Mouse (Mus musculus) limb, embryonic 14.5 days (tissue): ENCODE measurements around the gene Agl. TPM values are rescaled to one million over a fixed set of nuclear protein-coding genes. Genes with fewer than 3 reads are reported as not detected.

Source experiments
- ATAC-seq: fragments of 200-750 bp; cut with Nextera tagmentation; 2 replicates; pipeline ENCODE4 v1.8.0; 2017; ENCODE audit warnings: low read depth, moderate number of reproducible peaks, moderate TSS enrichment; ENCODE audit not compliant: low FRiP score
- DNase-seq: peaks from one replicate; pipeline ENCODE4 v3.0.0-alpha.2; 2015; ENCODE audit warnings: low spot score
- H3K27ac ChIP-seq: fragments of 300-500 bp; sonication (generic); replicated peaks from 2 replicates; pipeline ENCODE4 v1.5.1; 2014; ENCODE audit warnings: low read depth, mild to moderate bottlenecking, low read length, moderate library complexity, mixed read lengths
- H3K27me3 ChIP-seq: fragments of 300-500 bp; sonication (generic); 2 replicates; pipeline ENCODE4 v1.6.1; 2014; ENCODE audit warnings: low read length, mixed read lengths; ENCODE audit not compliant: control insufficient read depth, insufficient read depth
- H3K36me3 ChIP-seq: fragments of 300-500 bp; sonication (generic); 2 replicates; pipeline ENCODE4 v1.6.1; 2014; ENCODE audit warnings: mild to moderate bottlenecking, low read length, moderate library complexity, mixed read lengths; ENCODE audit not compliant: control insufficient read depth, insufficient read depth
- H3K4me1 ChIP-seq: fragments of 300-500 bp; sonication (generic); 2 replicates; pipeline ENCODE4 v1.6.1; 2014; ENCODE audit warnings: antibody characterized with exemption, low read length, mixed read lengths; ENCODE audit not compliant: control insufficient read depth, insufficient read depth
- H3K4me2 ChIP-seq: fragments of 300-500 bp; sonication (generic); replicated peaks from 2 replicates; pipeline ENCODE4 v1.6.1; 2014; ENCODE audit warnings: low read depth, mild to moderate bottlenecking, low read length, moderate library complexity; ENCODE audit not compliant: severe bottlenecking
- H3K4me3 ChIP-seq: fragments of 300-500 bp; sonication (generic); replicated peaks from 2 replicates; pipeline ENCODE4 v1.5.1; 2014; ENCODE audit warnings: low read length
- H3K9ac ChIP-seq: fragments of 300-500 bp; sonication (generic); 2 replicates; pipeline ENCODE4 v1.6.1; 2014; ENCODE audit warnings: mild to moderate bottlenecking, low read depth, low read length, moderate library complexity; ENCODE audit not compliant: severe bottlenecking
- H3K9me3 ChIP-seq: fragments of 300-500 bp; sonication (generic); 2 replicates; pipeline ENCODE4 v1.6.1; 2016; ENCODE audit warnings: low read length; ENCODE audit not compliant: control insufficient read depth
- POLR2A ChIP-seq: fragments of 200-500 bp; IDR thresholded peaks from 2 replicates; pipeline ENCODE4 v1.8.0; 2012; ENCODE audit warnings: inconsistent platforms, mild to moderate bottlenecking, moderate library complexity, borderline replicate concordance; ENCODE audit not compliant: insufficient read depth, insufficient read length; ENCODE audit errors: extremely low read depth
- WGBS: fragments of 180-500 bp; shearing (Covaris S2); extraction: QIAGEN DNeasy Blood & Tissue Kit; methylation state at CpG from one replicate; pipeline ENCODE4 v1.1.7; 2014; 5-methylcytosine and 5-hydroxymethylcytosine counted together
- polyA plus RNA-seq, 2 experiments: library from polyadenylated mRNA; depleted of rRNA in 1 of 2; stranded (reverse) in 1 of 2; unstranded in 1 of 2; fragments of >200 nt; fragmentation: Nextera tagmentation in 1 of 2; extraction: Ambion mirVana in 1 of 2; gene quantifications; 2 replicates each; pipeline versions ENCODE4 v1.2.1 to v1.2.3; 2012 to 2014

The Agl gene
- polyA plus RNA-seq, 2 experiments, result 18.0 to 26.9 TPM

GRCm38 (mm10) chr3:116729483-116730174, 78.3 kb downstream of the Agl start:
- H3K4me3 ChIP-seq, result no peak overlapping the region
- no peaks in the 10 kb centered on the region for H3K4me1 ChIP-seq
- H3K4me2 ChIP-seq, result no peak overlapping the region
- ATAC-seq (no peak), DNase-seq (no peak)
- no peaks in the 10 kb centered on the region for H3K36me3 ChIP-seq
- no peak overlapping the region for H3K9ac ChIP-seq
- H3K27ac ChIP-seq, result no peak overlapping the region
- H3K9me3 ChIP-seq, result no peaks in the 10 kb centered on the region
- H3K27me3 ChIP-seq, result no peaks in the 10 kb centered on the region
- WGBS, result 74% methylated on average over 2 of the region's 2 CpGs
- no peak for TF ChIP-seq POLR2A

GRCm38 (mm10) chr3:116726807-116727206, 81.2 kb downstream of the Agl start:
- TF ChIP-seq POLR2A, result no peak
- Histone ChIP-seq H3K9ac (no peak overlapping the region), H3K36me3 (no peaks in the 10 kb centered on the region), H3K9me3 (no peaks in the 10 kb centered on the region), H3K4me2 (no peak overlapping the region), H3K4me1 (no peaks in the 10 kb centered on the region), H3K27ac (no peak overlapping the region), H3K4me3 (no peak overlapping the region), H3K27me3 (no peaks in the 10 kb centered on the region)
- WGBS, result 55% methylated on average over 9 of the region's 9 CpGs
- ATAC-seq (no peak), DNase-seq (no peak)

DNA sequence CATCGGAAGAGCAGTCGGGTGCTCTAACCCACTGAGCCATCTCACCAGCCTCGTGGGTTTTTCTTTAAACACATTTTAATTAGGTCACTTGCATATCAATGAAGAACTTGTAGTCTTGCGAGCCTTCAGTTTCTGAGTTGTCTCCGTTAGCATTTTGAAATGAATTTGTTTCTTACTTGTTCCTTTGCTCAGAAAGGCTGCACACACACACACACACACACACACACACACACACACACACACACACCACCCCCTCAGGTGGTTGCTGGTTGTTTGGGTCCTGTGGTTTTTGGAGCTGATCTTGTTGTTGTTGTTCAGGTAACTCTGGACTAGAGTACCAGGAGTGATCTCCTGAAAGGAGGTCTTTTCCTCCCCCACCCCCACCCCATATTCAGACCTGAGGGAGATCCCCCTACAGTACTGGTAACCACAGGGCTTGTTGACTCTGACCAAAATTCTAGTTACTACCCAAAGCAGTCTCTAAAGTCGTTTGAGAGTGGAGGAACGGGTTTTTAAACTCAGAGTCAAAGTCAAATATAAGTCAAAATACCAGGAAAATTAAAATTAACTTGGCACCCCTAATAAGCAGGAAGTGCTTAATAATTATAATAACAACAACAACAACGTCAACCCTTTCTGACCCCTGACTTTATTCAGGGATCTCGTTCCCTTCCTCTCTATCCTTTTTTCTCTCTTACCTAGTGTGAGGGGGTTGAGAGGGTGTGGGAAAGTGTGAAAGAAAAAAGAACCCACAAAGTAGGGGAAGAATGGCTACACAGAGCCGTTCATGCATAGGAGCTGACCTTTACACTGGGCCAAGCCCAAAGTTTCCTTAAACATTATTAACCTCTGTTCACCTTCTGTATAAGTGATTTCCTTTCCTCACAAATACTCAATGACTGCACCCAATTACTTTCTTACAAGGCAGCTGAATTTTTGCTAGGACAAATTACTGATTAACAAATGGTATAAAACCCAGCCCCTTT, 84.2 kb downstream of the Agl start:
- ATAC-seq, result no peak
- no peak overlapping the region for H3K27ac ChIP-seq
- no peaks in the 10 kb centered on the region for H3K4me1 ChIP-seq
- no peak overlapping the region for H3K4me2 ChIP-seq
- no peak for DNase-seq
- no peak overlapping the region for H3K9ac ChIP-seq
- no peaks in the 10 kb centered on the region for H3K36me3 ChIP-seq
- H3K4me3 ChIP-seq, result no peak overlapping the region
- H3K27me3 ChIP-seq, result no peaks in the 10 kb centered on the region
- 65% methylated on average over 10 of the region's 10 CpGs for WGBS
- no peaks in the 10 kb centered on the region for H3K9me3 ChIP-seq
- no peak for TF ChIP-seq POLR2A

GRCm38 (mm10) chr3:116722980-116723379, 85.0 kb downstream of the Agl start:
- H3K27ac ChIP-seq, result no peak overlapping the region
- H3K4me1 ChIP-seq, result no peaks in the 10 kb centered on the region
- no peak for TF ChIP-seq POLR2A
- H3K9ac ChIP-seq, result no peak overlapping the region
- WGBS, result 70% methylated on average over 4 of the region's 4 CpGs
- DNase-seq (no peak), ATAC-seq (no peak)
- no peaks in the 10 kb centered on the region for H3K9me3 ChIP-seq
- H3K4me2 ChIP-seq, result no peak overlapping the region
- no peaks in the 10 kb centered on the region for H3K36me3 ChIP-seq
- H3K27me3 ChIP-seq, result no peaks in the 10 kb centered on the region
- H3K4me3 ChIP-seq, result no peak overlapping the region

GRCm38 (mm10) chr3:116718951-116719350, 89.0 kb downstream of the Agl start:
- WGBS, result 62% methylated on average over 3 of the region's 3 CpGs
- Histone ChIP-seq H3K27ac (no peak overlapping the region), H3K9ac (no peak overlapping the region), H3K4me3 (no peak overlapping the region), H3K27me3 (no peaks in the 10 kb centered on the region), H3K36me3 (no peaks in the 10 kb centered on the region), H3K4me2 (no peak overlapping the region), H3K4me1 (no peaks in the 10 kb centered on the region), H3K9me3 (no peaks in the 10 kb centered on the region)
- TF ChIP-seq POLR2A, result no peak
- ATAC-seq (no peak), DNase-seq (no peak)
